Mouse (Mus musculus) liver, embryonic 14 days (tissue): Measurements from ENCODE around the gene Pi4k2a. TPM values are rescaled to one million over a fixed set of nuclear protein-coding genes. Genes with fewer than 3 reads are reported as not detected.

Experiments used
- polyA plus RNA-seq: library from polyadenylated mRNA; depleted of rRNA; stranded (reverse); fragments of >200 nt; gene quantifications from 2 replicates; pipeline ENCODE4 v1.2.3, GENCODE M21; 2012; rRNA removed

Pi4k2a gene
- polyA plus RNA-seq: 8.0 and 8.6 TPM in 2 replicates

GRCm38 (mm10) chr19:42089748-42090595 lies at the start of gene Pi4k2a:
Gene Pi4k2a (plus strand): TSS chr19:42090470.

GRCm38 (mm10) chr19:42045269-42046102 lies 44.8 kb upstream of the Pi4k2a start, which contains the start of gene Hoga1:
Gene Hoga1 (plus strand): TSS chr19:42045610.

GRCm38 (mm10) chr19:42051948-42052347 lies 38.3 kb upstream of the Pi4k2a start, which contains the start of gene 4933411K16Rik:
Gene 4933411K16Rik (plus strand): TSS chr19:42052248.

GRCm38 (mm10) chr19:42086166-42086565 lies 4.1 kb upstream of the Pi4k2a start, which contains the start of gene Morn4:
Gene Morn4 (minus strand): TSS chr19:42086357.

GRCm38 (mm10) chr19:42128787-42129508 lies 38.7 kb downstream of the Pi4k2a start, which contains the start of gene Avpi1:
Gene Avpi1 (minus strand): TSS chr19:42129059.

DNA sequence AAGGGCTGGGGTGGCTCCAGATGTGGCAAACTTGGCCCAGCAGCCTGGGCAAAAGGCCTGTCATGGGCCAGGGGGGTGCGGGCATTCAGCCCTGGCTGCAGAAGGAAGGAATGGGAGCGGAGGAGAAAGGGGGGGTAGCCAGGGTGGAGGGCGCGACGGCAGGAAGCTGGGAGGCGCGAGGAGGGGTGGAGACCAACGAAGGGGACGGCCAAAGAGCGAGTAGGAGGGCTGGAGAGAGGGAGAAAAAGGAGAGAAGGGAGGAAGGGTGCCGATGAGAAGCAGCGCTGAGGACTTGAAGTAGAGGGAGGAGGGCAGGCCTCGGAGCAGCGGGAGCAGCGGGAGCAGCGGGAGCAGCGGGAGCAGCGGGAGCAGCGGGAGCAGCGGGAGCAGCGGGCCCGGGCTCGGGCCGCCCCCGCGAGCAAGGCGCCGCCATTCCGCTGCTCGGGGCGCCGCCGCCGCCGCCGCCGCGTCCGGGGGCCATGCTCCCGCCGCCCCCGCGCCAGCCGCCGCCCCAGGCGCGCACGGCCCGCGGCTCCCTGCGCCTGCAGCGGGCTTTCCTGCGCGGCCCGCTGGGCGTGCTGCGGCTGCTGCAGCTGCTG lies 57.0 kb downstream of the Pi4k2a start, which contains the start of gene Marveld1:
Gene Marveld1, plus strand, starts transcription at position 231 of the 599 bp plus-strand sequence.

DNA sequence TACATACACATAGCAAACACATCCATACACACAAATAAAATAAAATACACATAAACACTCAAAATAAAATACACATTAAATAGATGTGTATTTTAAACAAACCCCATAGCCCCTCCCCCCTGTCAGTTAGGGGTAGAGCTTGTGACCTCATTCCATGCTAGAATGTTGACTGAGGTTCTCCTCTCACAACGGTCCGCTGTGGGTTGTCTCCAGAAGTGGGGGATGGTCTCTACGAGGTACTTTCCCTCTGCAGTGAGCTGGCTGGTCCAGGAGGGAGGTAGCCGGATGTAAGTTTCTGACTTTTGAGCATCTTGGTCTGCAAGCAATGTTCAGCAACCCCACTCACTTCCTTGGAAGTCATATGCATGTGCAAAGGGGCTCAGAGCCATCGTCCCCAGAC lies 73.5 kb downstream of the Pi4k2a start, which contains the start of gene Zfyve27:
Gene Zfyve27, plus strand, starts transcription at position 188 of the 400 bp plus-strand sequence.

Other genes with a start within 250 kb of the Pi4k2a start
- 5.5 and 5.9 TPM in 2 replicates for gene Frat2, start 242.3 kb upstream of the Pi4k2a start, polyA plus RNA-seq
- 6.2 and 6.3 TPM in 2 replicates for gene Rrp12, start 194.3 kb upstream of the Pi4k2a start, polyA plus RNA-seq
- 110 and 129 TPM in 2 replicates for gene Pgam1, start 178.5 kb upstream of the Pi4k2a start, polyA plus RNA-seq
- gene Exosc1, start 157.0 kb upstream of the Pi4k2a start, polyA plus RNA-seq: 19.7 and 22.6 TPM in 2 replicates
- 21.9 and 26.2 TPM in 2 replicates for gene Zdhhc16, start 157.0 kb upstream of the Pi4k2a start, polyA plus RNA-seq
- gene Mms19, start 109.3 kb upstream of the Pi4k2a start, polyA plus RNA-seq: 15.6 and 16.5 TPM in 2 replicates
- gene Ubtd1, start 108.7 kb upstream of the Pi4k2a start, polyA plus RNA-seq: 4.2 and 4.5 TPM in 2 replicates
- gene Ankrd2, start 54.5 kb upstream of the Pi4k2a start, polyA plus RNA-seq: 0.05 and 0.10 TPM in 2 replicates
- gene Hoga1, start 44.9 kb upstream of the Pi4k2a start, polyA plus RNA-seq: 20.8 and 24.0 TPM in 2 replicates
- gene 4933411K16Rik, start 38.2 kb upstream of the Pi4k2a start, polyA plus RNA-seq: 0.72 and 0.90 TPM in 2 replicates
- gene Morn4, start 4.1 kb upstream of the Pi4k2a start, polyA plus RNA-seq: 1.5 TPM in 2 replicates
- gene Avpi1, start 38.6 kb downstream of the Pi4k2a start, polyA plus RNA-seq: 7.2 and 7.8 TPM in 2 replicates
- gene Marveld1, start 56.9 kb downstream of the Pi4k2a start, polyA plus RNA-seq: 6.8 and 7.5 TPM in 2 replicates
- 7.8 and 8.7 TPM in 2 replicates for gene Zfyve27, start 73.5 kb downstream of the Pi4k2a start, polyA plus RNA-seq
- 0.02 and 0.06 TPM in 2 replicates for gene Sfrp5, start 111.8 kb downstream of the Pi4k2a start, polyA plus RNA-seq
- not detected in 2 replicates for gene Golga7b, start 157.1 kb downstream of the Pi4k2a start, polyA plus RNA-seq